Comparison of ENCODE assay signal across 8 mouse cellular contexts in the genomic region with DNA sequence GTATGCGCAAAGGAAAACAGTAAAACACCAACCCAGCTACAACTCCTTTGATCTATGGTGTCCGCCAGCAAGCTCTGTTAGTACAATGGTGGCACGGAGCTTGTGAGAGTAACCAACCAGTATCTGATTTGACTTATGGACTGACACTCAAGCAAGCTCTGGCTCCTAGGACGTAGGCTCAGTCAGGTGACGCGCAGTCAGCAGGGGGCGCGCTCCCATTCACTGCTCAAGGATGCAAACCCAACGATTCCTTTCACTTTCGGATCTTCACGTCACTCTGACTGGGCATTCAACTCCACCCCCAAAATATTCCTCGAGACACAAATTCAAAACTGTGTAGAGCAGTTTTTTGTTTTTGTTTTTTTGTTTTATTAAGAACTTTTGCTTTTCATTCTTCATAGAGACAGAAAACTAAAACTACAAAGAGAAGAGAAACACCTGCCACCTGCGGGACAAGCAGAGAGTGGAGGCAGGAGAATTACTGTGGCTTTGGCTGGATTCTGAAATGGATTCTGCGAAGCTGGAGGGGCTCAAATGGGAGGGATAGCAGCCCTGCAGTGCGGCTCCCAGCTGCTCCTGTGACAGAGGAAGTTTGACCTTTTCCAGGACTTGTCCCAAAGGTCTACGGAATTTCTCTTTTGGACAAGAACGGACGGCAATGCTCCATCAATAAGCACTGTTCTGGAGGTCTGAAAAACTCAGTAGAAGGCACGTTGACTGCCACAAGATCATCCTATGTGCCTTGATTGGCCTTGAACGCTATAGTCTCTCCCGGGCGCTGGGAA. TPM values are rescaled to one million over a fixed set of nuclear protein-coding genes. Genes with fewer than 3 reads are reported as not detected.
DNase-seq lines count a peak whose midpoint lies in the region; ATAC-seq and TF ChIP-seq lines count a peak whose summit lies in the region.

No protein-coding gene starts in this region.

- ATAC-seq in hematopoietic stem cell, adult 5-6 weeks (replicated peaks in 1 of 2; ENCODE audit: insufficient read depth in 1 of 2, low FRiP score in 2 of 2, low TSS enrichment in 1 of 2, low read depth in 1 of 2, poor library complexity in 2 of 2, severe bottlenecking in 2 of 2) = peak; percentile 99 to 100
- ATAC-seq in lung, embryonic 15.5 days (ENCODE audit: borderline replicate concordance, extremely low read depth, low FRiP score, low TSS enrichment) = no peak

- 27% methylated on average over 22 of the region's 22 CpGs for WGBS in lung, embryonic 15.5 days
- 32% methylated on average over 22 of the region's 22 CpGs for WGBS in olfactory bulb, adult 2 months

- no peaks in the 10 kb centered on the region for H3K36me3 ChIP-seq in lung, embryonic 15.5 days

- TF ChIP-seq POLR2A in olfactory bulb, adult 2 months (IDR thresholded peaks at IDR 0.05; ENCODE audit: insufficient read depth, low read depth, low read length) = no peak

- H3K4me1 ChIP-seq in lung, embryonic 15.5 days = no peaks in the 10 kb centered on the region
- peaks cover 3% of the 10 kb centered on the region; the same call in 1 of the 2 replicates for H3K4me1 ChIP-seq in olfactory bulb, adult 2 months (ENCODE audit: control insufficient read depth, insufficient read depth, low read length)

- peak; percentile 46; the same call in 1 of the 2 replicates for TF ChIP-seq CTCF in olfactory bulb, adult 2 months (IDR thresholded peaks at IDR 0.05; ENCODE audit: insufficient read depth, low read depth, low read length)

- no peaks in the 10 kb centered on the region for H3K27me3 ChIP-seq in lung, embryonic 15.5 days

- H3K9ac ChIP-seq in lung, embryonic 15.5 days = peak overlapping the region; percentile 6; the same call in 1 of the 2 replicates

- peak overlapping the region; percentile 66 for H3K4me2 ChIP-seq in lung, embryonic 15.5 days

- peak overlapping the region; percentile 38 for H3K4me3 ChIP-seq in lung, embryonic 15.5 days
- peak overlapping the region; percentile 36 for H3K4me3 ChIP-seq in olfactory bulb, adult 2 months (ENCODE audit: insufficient read depth, low read depth, low read length)

- DNase-seq in Muller cell, postnatal 12 days (ENCODE audit: inconsistent ontology term) = peak; percentile 92
- peak; percentile 52 for DNase-seq in cerebellum, adult 8-10 months
- peak; percentile 61 for DNase-seq in forelimb bud, embryonic 11.5 days (ENCODE audit: low read depth, low spot score)
- DNase-seq in layer of hippocampus, adult 8-10 months (ENCODE audit: low spot score in 2 of 2) = peak; percentile 14 to 66
- DNase-seq in thymus, adult 18-20 months = peak; percentile 42 to 51

- no peaks in the 10 kb centered on the region for H3K9me3 ChIP-seq in lung, embryonic 15.5 days

- no peak overlapping the region for H3K27ac ChIP-seq in lung, embryonic 15.5 days
- H3K27ac ChIP-seq in olfactory bulb, adult 2 months (ENCODE audit: insufficient read depth, low read depth, low read length) = no peak overlapping the region

RNA-seq across cellular contexts. Expression of gene Ifna15, which starts 7.7 kb away (rescaled TPM):
- total RNA-seq in hematopoietic stem cell, adult 5-6 weeks (2017) = not detected in 2 replicates
- not detected for total RNA-seq in layer of hippocampus, adult 8-10 months (2022)
- polyA plus RNA-seq in lung, embryonic 15.5 days (2015; fragmentation: Nextera tagmentation; extraction: Ambion mirVana) = not detected in 2 replicates
- not detected in 2 replicates for polyA plus RNA-seq in olfactory bulb, adult 2 months (2012; ENCODE audit: insufficient read depth, insufficient read length, low replicate concordance, missing spikeins)

RNA-seq across cellular contexts. Expression of gene Ifna14, which starts 21.2 kb away (rescaled TPM):
- not detected in 2 replicates for total RNA-seq in hematopoietic stem cell, adult 5-6 weeks (2017)
- not detected for total RNA-seq in layer of hippocampus, adult 8-10 months (2022)
- polyA plus RNA-seq in lung, embryonic 15.5 days (2015; fragmentation: Nextera tagmentation; extraction: Ambion mirVana) = not detected in 2 replicates
- polyA plus RNA-seq in olfactory bulb, adult 2 months (2012; ENCODE audit: insufficient read depth, insufficient read length, low replicate concordance, missing spikeins) = not detected in 2 replicates

RNA-seq across cellular contexts. Expression of gene Ifnb1, which starts 27.8 kb away (rescaled TPM):
- not detected in 2 replicates for total RNA-seq in hematopoietic stem cell, adult 5-6 weeks (2017)
- not detected for total RNA-seq in layer of hippocampus, adult 8-10 months (2022)
- polyA plus RNA-seq in lung, embryonic 15.5 days (2015; fragmentation: Nextera tagmentation; extraction: Ambion mirVana) = not detected in 2 replicates
- polyA plus RNA-seq in olfactory bulb, adult 2 months (2012; ENCODE audit: insufficient read depth, insufficient read length, low replicate concordance, missing spikeins) = not detected in 2 replicates

RNA-seq across cellular contexts. Expression of gene Ifna9, which starts 41.8 kb away (rescaled TPM):
- not detected in 2 replicates for total RNA-seq in hematopoietic stem cell, adult 5-6 weeks (2017)
- total RNA-seq in layer of hippocampus, adult 8-10 months (2022) = not detected
- not detected in 2 replicates for polyA plus RNA-seq in lung, embryonic 15.5 days (2015; fragmentation: Nextera tagmentation; extraction: Ambion mirVana)
- polyA plus RNA-seq in olfactory bulb, adult 2 months (2012; ENCODE audit: insufficient read depth, insufficient read length, low replicate concordance, missing spikeins) = not detected in 2 replicates

RNA-seq across cellular contexts. Expression of gene Ifna12, which starts 52.8 kb away (rescaled TPM):
- not detected in 2 replicates for total RNA-seq in hematopoietic stem cell, adult 5-6 weeks (2017)
- total RNA-seq in layer of hippocampus, adult 8-10 months (2022) = not detected
- not detected in 2 replicates for polyA plus RNA-seq in lung, embryonic 15.5 days (2015; fragmentation: Nextera tagmentation; extraction: Ambion mirVana)
- polyA plus RNA-seq in olfactory bulb, adult 2 months (2012; ENCODE audit: insufficient read depth, insufficient read length, low replicate concordance, missing spikeins) = not detected in 2 replicates

Comparison
In these comparisons a context has a peak if more than half of its experiments do, and no peak if none do; other contexts are left out.
1. DNase-seq: peak in every context shown above with its lines; median percentile 92 in Muller cell, postnatal 12 days; 61 in forelimb bud, embryonic 11.5 days; 52 in cerebellum, adult 8-10 months; 46 in thymus, adult 18-20 months; 40 in layer of hippocampus, adult 8-10 months.